Mouse (Mus musculus) heart, postnatal 0 days (tissue): ENCODE data around the gene Olfr157. TPM values are rescaled to one million over a fixed set of nuclear protein-coding genes. Genes with fewer than 3 reads are reported as not detected.
A peak's percentile ranks its signal among the peaks of the same experiment; 100 is the strongest.

Source experiments
- ATAC-seq: fragments of 200-750 bp; cut with Nextera tagmentation; 2 replicates; pipeline ENCODE4 v1.8.0; 2017; ENCODE audit warnings: low read depth, moderate number of reproducible peaks, moderate library complexity; ENCODE audit not compliant: insufficient read depth
- DNase-seq: peaks from one replicate; pipeline ENCODE4 v3.0.0-alpha.2; 2016; ENCODE audit warnings: low spot score
- H3K27ac ChIP-seq: fragments of 300-500 bp; sonication (generic); 2 replicates; pipeline ENCODE4 v1.5.1; 2014; ENCODE audit warnings: low read depth, mild to moderate bottlenecking
- H3K27me3 ChIP-seq: fragments of 300-500 bp; sonication (generic); 2 replicates; pipeline ENCODE4 v1.6.1; 2014; ENCODE audit warnings: low read length, mixed read lengths; ENCODE audit not compliant: control insufficient read depth, insufficient read depth
- H3K36me3 ChIP-seq: fragments of 300-500 bp; sonication (generic); replicated peaks from 2 replicates; pipeline ENCODE4 v1.6.1; 2014; ENCODE audit warnings: low read length, mixed read lengths; ENCODE audit not compliant: control insufficient read depth, insufficient read depth
- H3K4me1 ChIP-seq: fragments of 300-500 bp; sonication (generic); 2 replicates; pipeline ENCODE4 v1.6.1; 2014; ENCODE audit warnings: antibody characterized with exemption; ENCODE audit not compliant: control insufficient read depth, insufficient read depth
- H3K4me2 ChIP-seq: fragments of 300-500 bp; sonication (generic); 2 replicates; pipeline ENCODE4 v1.6.1; 2014; ENCODE audit warnings: low read depth, mild to moderate bottlenecking, low read length, moderate library complexity
- H3K4me3 ChIP-seq: fragments of 300-500 bp; sonication (generic); 2 replicates; pipeline ENCODE4 v1.5.1; 2014; ENCODE audit warnings: low read depth, low read length
- H3K9ac ChIP-seq: fragments of 300-500 bp; sonication (generic); replicated peaks from 2 replicates; pipeline ENCODE4 v1.6.1; 2014; ENCODE audit warnings: low read depth, low read length, mixed read lengths
- H3K9me3 ChIP-seq: fragments of 300-500 bp; sonication (generic); replicated peaks from 2 replicates; pipeline ENCODE4 v1.6.1; 2016; ENCODE audit warnings: low read length; ENCODE audit not compliant: control insufficient read depth
- CTCF ChIP-seq: IDR thresholded peaks from 2 replicates; pipeline ENCODE4 v1.5.1; 2016; ENCODE audit warnings: antibody characterized with exemption, control low read depth, low read depth
- EP300 ChIP-seq: IDR thresholded peaks from 2 replicates; pipeline ENCODE4 v1.6.1; 2016; ENCODE audit warnings: antibody characterized with exemption, low read depth
- WGBS: fragments of 180-500 bp; shearing (Covaris S2); extraction: QIAGEN DNeasy Blood & Tissue Kit; methylation state at CpG from one replicate; pipeline ENCODE4 v1.1.7; 2014; 5-methylcytosine and 5-hydroxymethylcytosine counted together
- polyA plus RNA-seq: library from polyadenylated mRNA; unstranded; fragments of >200 nt; fragmentation: Nextera tagmentation; extraction: Ambion mirVana; gene quantifications from 2 replicates; pipeline ENCODE4 v1.2.1, GENCODE M21; 2015
- total RNA-seq: library from RNA; depleted of rRNA; stranded (reverse); fragments of >200 nt; gene quantifications from 2 replicates; pipeline ENCODE4 v1.2.3, GENCODE M21; 2014; ENCODE audit warnings: low replicate concordance

The Olfr157 gene
- total and polyA plus RNA-seq, 2 experiments from 2014 or later = not detected

DNA sequence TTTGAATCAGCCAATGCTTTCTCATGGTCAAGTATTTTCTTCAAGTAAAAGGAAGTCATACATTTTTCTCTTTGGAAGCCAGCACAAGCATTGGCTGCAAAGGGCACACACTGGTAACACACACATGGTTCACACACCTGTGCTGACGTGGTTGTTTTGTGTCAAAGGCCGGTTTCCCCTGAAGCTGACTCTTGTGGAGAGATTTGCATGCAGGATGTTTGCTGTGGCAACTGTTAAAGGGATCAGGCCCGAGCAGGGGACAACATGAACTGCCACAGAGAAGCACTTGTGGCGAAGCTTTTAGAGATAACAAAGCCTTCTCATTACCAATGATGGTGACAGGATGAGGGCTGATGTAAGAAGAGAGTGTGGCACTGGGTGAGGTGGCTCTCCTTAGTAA is 5.3 kb downstream of the Olfr157 start:
- Histone ChIP-seq H3K9me3 (no peaks in the 10 kb centered on the region), H3K9ac (no peak overlapping the region), H3K4me3 (no peak overlapping the region), H3K4me2 (no peak overlapping the region), H3K27me3 (no peaks in the 10 kb centered on the region), H3K27ac (no peak overlapping the region), H3K36me3 (no peaks in the 10 kb centered on the region), H3K4me1 (no peaks in the 10 kb centered on the region)
- TF ChIP-seq CTCF (no peak), EP300 (no peak)
- DNase-seq (no peak), ATAC-seq (no peak)
- WGBS = 36% methylated on average over 4 of the region's 4 CpGs

DNA sequence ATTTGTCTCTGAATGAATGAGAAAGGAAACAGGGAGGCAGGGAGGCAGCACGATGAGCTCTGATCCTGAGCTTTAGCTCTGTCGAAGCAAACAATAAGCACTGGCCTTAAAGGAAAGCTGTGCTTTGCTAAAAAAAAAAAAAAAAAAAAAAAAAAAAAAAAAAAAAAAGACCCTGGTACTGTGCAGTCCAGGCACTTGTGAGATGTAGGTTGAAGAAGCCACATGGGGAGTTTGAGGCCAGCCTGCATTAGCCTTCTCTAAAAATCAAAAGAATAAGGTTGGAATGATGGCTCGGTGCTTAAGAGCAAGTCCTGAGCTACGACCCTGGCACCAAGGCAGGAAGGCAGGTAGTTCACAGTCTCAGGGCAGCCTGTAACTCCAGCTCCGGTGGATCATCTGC is 6.2 kb downstream of the Olfr157 start:
- ATAC-seq (no peak), DNase-seq (no peak)
- Histone ChIP-seq H3K4me2 (no peak overlapping the region), H3K4me3 (no peak overlapping the region), H3K27ac (no peak overlapping the region), H3K27me3 (no peaks in the 10 kb centered on the region), H3K36me3 (no peaks in the 10 kb centered on the region), H3K4me1 (no peaks in the 10 kb centered on the region), H3K9me3 (no peaks in the 10 kb centered on the region), H3K9ac (no peak overlapping the region)
- TF ChIP-seq EP300 (no peak), CTCF (no peak)
- 63% methylated on average over 5 of the region's 5 CpGs for WGBS

- DNase-seq (no peak), ATAC-seq (no peak)
- Histone ChIP-seq H3K9ac (no peak overlapping the region), H3K36me3 (no peaks in the 10 kb centered on the region), H3K27ac (no peak overlapping the region), H3K27me3 (no peaks in the 10 kb centered on the region), H3K4me3 (no peak overlapping the region), H3K4me1 (no peaks in the 10 kb centered on the region), H3K9me3 (no peaks in the 10 kb centered on the region), H3K4me2 (no peak overlapping the region)
- 60% methylated on average over 5 of the region's 5 CpGs for WGBS
- TF ChIP-seq EP300 (no peak), CTCF (no peak)
Measured at GRCm38 (mm10) chr4:43832031-43832430, 8.0 kb downstream of the Olfr157 start.

DNA sequence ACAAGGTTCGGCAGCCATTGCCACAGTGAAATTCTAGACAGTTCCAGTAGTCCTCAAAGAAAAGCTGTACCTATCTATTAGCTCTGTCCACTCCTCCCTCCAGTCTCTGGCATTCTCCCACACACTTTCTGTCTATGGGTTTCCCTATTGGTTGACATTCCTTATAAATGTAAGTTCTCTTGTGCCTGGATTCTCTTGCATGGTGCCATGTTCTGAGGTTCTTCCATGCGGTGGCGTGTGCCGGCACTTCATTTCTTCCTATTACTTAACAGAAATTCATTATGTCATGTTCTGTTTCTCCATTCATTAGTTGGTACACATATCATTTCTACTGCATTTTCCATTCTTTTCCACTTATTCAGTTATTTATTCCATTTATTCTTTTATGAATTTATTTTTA is 11.2 kb downstream of the Olfr157 start:
- Histone ChIP-seq H3K9ac (no peak overlapping the region), H3K36me3 (no peaks in the 10 kb centered on the region), H3K4me1 (no peaks in the 10 kb centered on the region), H3K27me3 (no peaks in the 10 kb centered on the region), H3K4me3 (no peak overlapping the region), H3K27ac (no peak overlapping the region), H3K4me2 (no peak overlapping the region), H3K9me3 (no peaks in the 10 kb centered on the region)
- DNase-seq = no peak
- no peak for ATAC-seq
- TF ChIP-seq EP300 (no peak), CTCF (no peak)
- WGBS = 90% methylated on average over 4 of the region's 4 CpGs

DNA sequence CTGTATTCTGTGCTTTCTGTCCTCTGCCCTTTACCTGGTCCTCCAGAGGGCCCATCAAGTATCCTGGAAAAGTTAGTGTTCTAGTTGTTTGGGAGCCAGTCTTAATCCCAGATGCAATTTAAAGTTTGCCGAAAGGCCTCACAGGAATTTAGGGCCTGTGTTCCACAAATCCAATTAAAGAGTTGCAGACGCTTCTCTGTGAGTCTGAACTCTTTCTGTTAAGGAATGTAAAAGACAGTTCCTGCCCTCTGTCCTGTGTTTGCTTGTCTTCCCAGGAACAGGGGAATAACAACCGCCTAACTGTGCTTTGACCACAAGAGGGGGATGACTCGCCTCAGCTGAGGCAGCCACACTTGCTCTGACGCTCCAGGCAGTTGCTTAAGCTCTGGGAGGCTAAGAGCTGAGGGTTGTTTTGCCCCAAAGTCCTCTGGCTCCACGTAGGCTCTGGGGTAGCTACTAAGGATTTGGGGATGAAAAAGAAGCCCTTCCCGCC is 16.1 kb downstream of the Olfr157 start, which contains the start of gene Olfr156:
Olfr156 (minus strand) TSS at position 51 of the 493 bp plus-strand sequence.
- Histone ChIP-seq H3K9ac (no peak within 1 kb of the TSS), H3K27me3 (no peaks in the 10 kb centered on the region), H3K36me3 (no peaks in the 10 kb centered on the region), H3K9me3 (no peaks in the 10 kb centered on the region), H3K27ac (no peak within 1 kb of the TSS), H3K4me3 (no peak within 1 kb of the TSS), H3K4me2 (no peak within 1 kb of the TSS), H3K4me1 (no peaks in the 10 kb centered on the region)
- peak; percentile 72 for TF ChIP-seq CTCF
- TF ChIP-seq EP300 = no peak
- 11% methylated on average over 7 of the region's 7 CpGs for WGBS
- DNase-seq (peak; percentile 52), ATAC-seq (peak; percentile 58; the same call in 1 of the 2 replicates)

DNA sequence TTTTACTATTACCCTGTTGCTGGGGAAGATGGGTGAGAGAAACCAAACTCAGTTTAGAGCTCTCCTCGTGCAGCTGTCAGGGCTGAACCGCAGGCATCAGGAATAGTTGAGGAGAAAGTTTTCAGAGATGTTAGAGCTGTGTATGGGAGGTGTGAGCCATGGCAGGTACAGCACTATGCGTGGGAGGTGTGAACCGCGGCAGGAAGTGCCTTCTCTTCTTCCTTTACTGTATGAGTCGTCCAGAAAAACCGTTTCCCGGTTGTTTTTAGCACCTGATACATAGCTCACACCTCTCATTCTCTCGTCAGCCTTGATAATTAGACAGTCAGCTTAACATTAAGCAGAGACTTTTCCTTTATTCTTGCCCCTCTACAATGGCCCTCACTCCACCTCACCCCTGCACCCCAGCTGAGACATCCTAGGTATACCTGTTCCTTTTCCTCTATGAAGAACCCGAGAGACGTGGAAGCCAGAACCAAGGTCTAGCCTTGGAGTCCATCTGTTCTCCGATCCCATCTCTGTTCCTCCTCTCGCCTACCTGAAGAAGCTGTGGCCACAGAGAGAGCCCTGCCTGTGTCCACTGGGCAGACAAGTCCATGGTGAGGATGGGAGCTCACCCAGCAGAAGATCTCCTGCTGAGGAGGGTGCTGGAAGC is 17.0 kb downstream of the Olfr157 start:
- Histone ChIP-seq H3K27ac (no peak overlapping the region), H3K4me3 (no peak overlapping the region), H3K27me3 (no peaks in the 10 kb centered on the region), H3K9ac (no peak overlapping the region), H3K36me3 (no peaks in the 10 kb centered on the region), H3K4me2 (no peak overlapping the region), H3K4me1 (no peaks in the 10 kb centered on the region), H3K9me3 (no peaks in the 10 kb centered on the region)
- WGBS = 52% methylated on average over 13 of the region's 13 CpGs
- no peak for ATAC-seq
- no peak for DNase-seq
- TF ChIP-seq CTCF (no peak), EP300 (no peak)
